In genomic region chr9:7913953-7914352, GRCm38 (mm10) we compare ENCODE assay signal across 8 mouse cellular contexts. TPM values are rescaled to one million over a fixed set of nuclear protein-coding genes. Genes with fewer than 3 reads are reported as not detected.
DNase-seq lines count a peak whose midpoint lies in the region; ATAC-seq and TF ChIP-seq lines count a peak whose summit lies in the region.

No protein-coding gene starts in this region.

- ATAC-seq in forebrain, embryonic 14.5 days: peak; percentile 61
- no peak for ATAC-seq in limb, embryonic 14.5 days (ENCODE audit: low FRiP score, low read depth)
- peak; percentile 31; the same call in 1 of the 2 replicates for ATAC-seq in stomach, embryonic 14.5 days (ENCODE audit: insufficient number of reproducible peaks, insufficient read depth, low FRiP score, low read depth)

- H3K27me3 ChIP-seq in liver, adult 2 months (ENCODE audit: control insufficient read depth, insufficient read depth, low read length): no peaks in the 10 kb centered on the region
- no peaks in the 10 kb centered on the region for H3K27me3 ChIP-seq in forebrain, embryonic 14.5 days (replicated peaks; ENCODE audit: control insufficient read depth, insufficient read depth, low read length)
- no peaks in the 10 kb centered on the region for H3K27me3 ChIP-seq in limb, embryonic 14.5 days (ENCODE audit: control insufficient read depth, insufficient read depth, low read length)
- H3K27me3 ChIP-seq in stomach, embryonic 14.5 days (ENCODE audit: control insufficient read depth, insufficient read depth, low read length): no peaks in the 10 kb centered on the region

- no peaks in the 10 kb centered on the region for H3K79me2 ChIP-seq in liver, adult 2 months (ENCODE audit: control insufficient read depth, insufficient read depth, low read length)

- no peak overlapping the region for H3K27ac ChIP-seq in liver, adult 2 months (replicated peaks; ENCODE audit: insufficient read depth, low read depth, low read length)
- no peak overlapping the region for H3K27ac ChIP-seq in forebrain, embryonic 14.5 days (ENCODE audit: low read depth, low read length)
- H3K27ac ChIP-seq in limb, embryonic 14.5 days (replicated peaks; ENCODE audit: low read depth, low read length): no peak overlapping the region
- no peak overlapping the region for H3K27ac ChIP-seq in stomach, embryonic 14.5 days (ENCODE audit: low read length)

- intact Hi-C loops in left cerebral cortex, postnatal 4 days (cut with DNase I): no loop called here

- 55% methylated on average over 19 of the region's 19 CpGs for WGBS in liver, adult 2 months
- 42% methylated on average over 19 of the region's 19 CpGs for WGBS in forebrain, embryonic 14.5 days
- 75% methylated on average over 19 of the region's 19 CpGs for WGBS in limb, embryonic 14.5 days
- 60% methylated on average over 19 of the region's 19 CpGs for WGBS in stomach, embryonic 14.5 days

- H3K9me3 ChIP-seq in forebrain, embryonic 14.5 days (replicated peaks; ENCODE audit: control insufficient read depth, low read length): no peaks in the 10 kb centered on the region
- H3K9me3 ChIP-seq in limb, embryonic 14.5 days (ENCODE audit: control insufficient read depth, low read length): no peaks in the 10 kb centered on the region
- no peaks in the 10 kb centered on the region for H3K9me3 ChIP-seq in stomach, embryonic 14.5 days (ENCODE audit: control insufficient read depth, low read depth, low read length)

- peaks cover 2% of the 10 kb centered on the region; the same call in 1 of the 2 replicates for H3K4me1 ChIP-seq in liver, adult 2 months (ENCODE audit: control insufficient read depth, insufficient read depth, low read length)
- H3K4me1 ChIP-seq in forebrain, embryonic 14.5 days (ENCODE audit: control insufficient read depth, insufficient read depth, low read length): no peaks in the 10 kb centered on the region
- H3K4me1 ChIP-seq in limb, embryonic 14.5 days (ENCODE audit: control insufficient read depth, insufficient read depth, low read length): peaks cover 3% of the 10 kb centered on the region; the same call in 1 of the 2 replicates
- H3K4me1 ChIP-seq in stomach, embryonic 14.5 days (ENCODE audit: control insufficient read depth, insufficient read depth, low read length): peaks cover 4% of the 10 kb centered on the region; the same call in 1 of the 2 replicates

- no peak for TF ChIP-seq CTCF in liver, adult 2 months (IDR thresholded peaks at IDR 0.05; ENCODE audit: low read depth, low read length)

- no peak for TF ChIP-seq POLR2A in liver, adult 2 months (IDR thresholded peaks at IDR 0.05; ENCODE audit: extremely low read depth, insufficient read depth, low read length)
- TF ChIP-seq POLR2A in limb, embryonic 14.5 days (IDR thresholded peaks at IDR 0.05; ENCODE audit: borderline replicate concordance, extremely low read depth, insufficient read depth, insufficient read length): no peak

- peak overlapping the region; percentile 36 for H3K4me3 ChIP-seq in liver, adult 2 months (ENCODE audit: insufficient read depth, low read depth, low read length)
- peak overlapping the region; percentile 19 for H3K4me3 ChIP-seq in forebrain, embryonic 14.5 days (ENCODE audit: low read depth, low read length)
- H3K4me3 ChIP-seq in limb, embryonic 14.5 days (replicated peaks; ENCODE audit: low read length): no peak overlapping the region
- peak overlapping the region; percentile 13 for H3K4me3 ChIP-seq in stomach, embryonic 14.5 days (ENCODE audit: low read depth, low read length)

- DNase-seq in liver, adult 2 months (ENCODE audit: extremely low read depth, low read depth, low spot score): no peak
- no peak for DNase-seq in liver
- DNase-seq in forebrain, embryonic 14.5 days (ENCODE audit: low spot score): no peak
- DNase-seq in limb, embryonic 14.5 days (ENCODE audit: low spot score): no peak
- no peak for DNase-seq in spleen, adult 18-20 months
- no peak for DNase-seq in left cerebral cortex, adult 8-10 months (ENCODE audit: low spot score in 2 of 2)
- DNase-seq in left cerebral cortex, postnatal 4 days: no peak

- H3K9ac ChIP-seq in liver, adult 2 months (ENCODE audit: low read depth, low read length): 0 out of 2 replicates have a peak overlapping the region, but pooled peaks have one; percentile 26
- H3K9ac ChIP-seq in forebrain, embryonic 14.5 days (ENCODE audit: low read length): no peak overlapping the region; the same call in 1 of the 2 replicates
- H3K9ac ChIP-seq in limb, embryonic 14.5 days (ENCODE audit: low read depth, low read length, severe bottlenecking): no peak overlapping the region
- no peak overlapping the region for H3K9ac ChIP-seq in stomach, embryonic 14.5 days (replicated peaks; ENCODE audit: low read depth, low read length)

- no peaks in the 10 kb centered on the region for H3K36me3 ChIP-seq in liver, adult 2 months (ENCODE audit: control insufficient read depth, insufficient read depth, low read length)
- no peaks in the 10 kb centered on the region for H3K36me3 ChIP-seq in forebrain, embryonic 14.5 days (ENCODE audit: control insufficient read depth, insufficient read depth, low read length)
- no peaks in the 10 kb centered on the region for H3K36me3 ChIP-seq in limb, embryonic 14.5 days (ENCODE audit: control insufficient read depth, insufficient read depth, low read length)
- no peaks in the 10 kb centered on the region for H3K36me3 ChIP-seq in stomach, embryonic 14.5 days (ENCODE audit: control insufficient read depth, insufficient read depth, low read length)

- H3K4me2 ChIP-seq in forebrain, embryonic 14.5 days (ENCODE audit: low read length): peak overlapping the region; percentile 49
- H3K4me2 ChIP-seq in limb, embryonic 14.5 days (replicated peaks; ENCODE audit: low read depth, low read length, severe bottlenecking): peak overlapping the region; percentile 31
- peak overlapping the region; percentile 39 for H3K4me2 ChIP-seq in stomach, embryonic 14.5 days (replicated peaks; ENCODE audit: low read depth, low read length)

RNA-seq across cellular contexts. Expression of gene Birc3, which starts 41.0 kb away (rescaled TPM):
- total RNA-seq in liver, adult 2 months (2014; rRNA removed): 20.3 and 23.7 TPM in 2 replicates
- 5.6 and 6.3 TPM in 2 replicates for polyA plus RNA-seq in liver, adult 2 months (2012; rRNA removed)
- 1.3 and 1.9 TPM in 2 replicates for polyA plus RNA-seq in forebrain, embryonic 14.5 days (2014; fragmentation: Nextera tagmentation; extraction: Ambion mirVana)
- 16.1 and 16.9 TPM in 2 replicates for polyA plus RNA-seq in limb, embryonic 14.5 days (2012; rRNA removed)
- 10.3 and 13.2 TPM in 2 replicates for polyA plus RNA-seq in limb, embryonic 14.5 days (2014; fragmentation: Nextera tagmentation; extraction: Ambion mirVana)
- polyA plus RNA-seq in stomach, embryonic 14.5 days (2014; fragmentation: Nextera tagmentation; extraction: Ambion mirVana): 7.7 and 8.4 TPM in 2 replicates
- total RNA-seq in left cerebral cortex, adult 8-10 months (2022): 1 to 10 TPM; 1.9 to 4.3 (median 3.3) TPM
- total RNA-seq in left cerebral cortex, postnatal 4 days (2021): 1 to 10 TPM; 1.8 to 3.4 TPM
